Mouse (Mus musculus) kidney, embryonic 16.5 days (tissue): ENCODE measurements around the gene Iqcf1. TPM values are rescaled to one million over a fixed set of nuclear protein-coding genes. Genes with fewer than 3 reads are reported as not detected.
A peak's percentile ranks its signal among the peaks of the same experiment; 100 is the strongest.

Experiments used
- ATAC-seq: fragments of 200-750 bp; cut with Nextera tagmentation; 2 replicates; pipeline ENCODE4 v1.8.0; 2017; ENCODE audit warnings: moderate TSS enrichment; ENCODE audit not compliant: low FRiP score, low TSS enrichment
- H3K27ac ChIP-seq: fragments of 300-500 bp; sonication (generic); 2 replicates; pipeline ENCODE4 v1.5.1; 2014; ENCODE audit warnings: low read length
- H3K27me3 ChIP-seq: fragments of 300-500 bp; sonication (generic); 2 replicates; pipeline ENCODE4 v1.6.1; 2014; ENCODE audit warnings: low read length, control low read depth, mixed read lengths; ENCODE audit not compliant: insufficient read depth
- H3K36me3 ChIP-seq: fragments of 300-500 bp; sonication (generic); 2 replicates; pipeline ENCODE4 v1.6.1; 2014; ENCODE audit warnings: low read length, control low read depth, mixed read lengths; ENCODE audit not compliant: insufficient read depth
- H3K4me1 ChIP-seq: fragments of 300-500 bp; sonication (generic); 2 replicates; pipeline ENCODE4 v1.6.1; 2014; ENCODE audit warnings: low read length, control low read depth, mixed read lengths; ENCODE audit not compliant: insufficient read depth
- H3K4me2 ChIP-seq: fragments of 300-500 bp; sonication (generic); replicated peaks from 2 replicates; pipeline ENCODE4 v1.6.1; 2014; ENCODE audit warnings: low read depth, low read length
- H3K4me3 ChIP-seq: fragments of 300-500 bp; sonication (generic); 2 replicates; pipeline ENCODE4 v1.5.1; 2014; ENCODE audit warnings: mild to moderate bottlenecking, low read length
- H3K9ac ChIP-seq: fragments of 300-500 bp; sonication (generic); replicated peaks from 2 replicates; pipeline ENCODE4 v1.6.1; 2014; ENCODE audit warnings: low read length
- H3K9me3 ChIP-seq: fragments of 300-500 bp; sonication (generic); 2 replicates; pipeline ENCODE4 v1.6.1; 2016; ENCODE audit warnings: low read length, control low read depth
- WGBS: fragments of 180-500 bp; shearing (Covaris S2); extraction: QIAGEN DNeasy Blood & Tissue Kit; methylation state at CpG from one replicate; pipeline ENCODE4 v1.1.7; 2014; 5-methylcytosine and 5-hydroxymethylcytosine counted together
- polyA plus RNA-seq: library from polyadenylated mRNA; unstranded; fragments of >200 nt; fragmentation: Nextera tagmentation; extraction: Ambion mirVana; gene quantifications from 2 replicates; pipeline ENCODE4 v1.2.1, GENCODE M21; 2015

The Iqcf1 gene
- polyA plus RNA-seq, 1 experiment from 2014 or later: not detected

- Histone ChIP-seq H3K9me3 (no peaks in the 10 kb centered on the region), H3K4me2 (peak overlapping the region; percentile 41), H3K36me3 (no peaks in the 10 kb centered on the region), H3K4me3 (peak overlapping the region; percentile 21; the same call in 1 of the 2 replicates), H3K27ac (0 out of 2 replicates have a peak overlapping the region, but pooled peaks have one; percentile 13), H3K9ac (no peak overlapping the region; the same call in 1 of the 2 replicates), H3K4me1 (peaks cover 34% of the 10 kb centered on the region), H3K27me3 (no peaks in the 10 kb centered on the region)
- 19% methylated on average over 5 of the region's 5 CpGs for WGBS
- ATAC-seq: 0 out of 2 replicates have a peak, but pooled peaks have one; percentile 5
Observed at GRCm38 (mm10) chr9:106471892-106472291, 27.9 kb upstream of the Iqcf1 start.

- 0 out of 2 replicates have a peak overlapping the region, but pooled peaks have one; percentile 13 for H3K27ac ChIP-seq
Observed at GRCm38 (mm10) chr9:106472321-106472720, 27.4 kb upstream of the Iqcf1 start.

GRCm38 (mm10) chr9:106473081-106473752 lies 26.6 kb upstream of the Iqcf1 start:
- ATAC-seq: no peak
- 88% methylated on average over 16 of the region's 16 CpGs for WGBS
- H3K4me1 ChIP-seq: peaks cover 42% of the 10 kb centered on the region

More at GRCm38 (mm10) chr9:106472321-106472720, 27.4 kb upstream of the Iqcf1 start:
- Histone ChIP-seq H3K4me3 (no peak overlapping the region), H3K36me3 (no peaks in the 10 kb centered on the region), H3K4me1 (peaks cover 34% of the 10 kb centered on the region), H3K4me2 (peak overlapping the region; percentile 41; the same call in 1 of the 2 replicates), H3K9ac (peak overlapping the region; percentile 31), H3K9me3 (no peaks in the 10 kb centered on the region), H3K27me3 (no peaks in the 10 kb centered on the region)
- WGBS: 67% methylated on average over 4 of the region's 4 CpGs
- ATAC-seq: no peak

GRCm38 (mm10) chr9:106473753-106474105 lies 26.0 kb upstream of the Iqcf1 start:
- Histone ChIP-seq H3K4me2 (no peak overlapping the region), H3K9ac (no peak overlapping the region), H3K4me3 (no peak overlapping the region), H3K27ac (no peak overlapping the region), H3K4me1 (peaks cover 45% of the 10 kb centered on the region), H3K36me3 (no peaks in the 10 kb centered on the region), H3K9me3 (no peaks in the 10 kb centered on the region), H3K27me3 (no peaks in the 10 kb centered on the region)
- WGBS: 78% methylated on average over 5 of the region's 5 CpGs
- no peak for ATAC-seq

More at GRCm38 (mm10) chr9:106473081-106473752, 26.6 kb upstream of the Iqcf1 start:
- Histone ChIP-seq H3K36me3 (no peaks in the 10 kb centered on the region), H3K9me3 (no peaks in the 10 kb centered on the region), H3K4me2 (no peak overlapping the region), H3K9ac (0 out of 2 replicates have a peak overlapping the region, but pooled peaks have one; percentile 31), H3K27ac (no peak overlapping the region), H3K4me3 (no peak overlapping the region), H3K27me3 (no peaks in the 10 kb centered on the region)

DNA sequence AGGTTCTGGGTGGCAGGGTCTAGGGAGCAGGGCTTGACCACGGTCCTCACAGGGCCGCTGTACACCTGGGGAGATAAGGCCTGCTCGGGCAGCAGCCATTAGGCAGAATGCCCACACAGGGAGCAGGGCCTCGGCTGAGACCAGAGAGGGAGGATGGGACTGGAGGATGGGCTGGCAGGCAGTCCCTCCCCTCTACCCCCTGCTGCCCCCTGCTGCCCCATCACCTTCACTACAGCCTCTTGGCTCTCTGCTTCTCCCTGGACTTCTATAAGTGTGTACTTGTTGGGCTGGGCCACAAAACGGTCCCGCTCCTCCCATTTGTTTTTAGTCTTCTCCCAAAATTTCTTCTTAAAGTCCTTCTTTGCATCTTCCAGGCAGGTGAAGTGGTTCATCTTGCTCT lies 25.3 kb upstream of the Iqcf1 start:
- H3K9ac ChIP-seq: peak overlapping the region; percentile 47
- peaks cover 45% of the 10 kb centered on the region for H3K4me1 ChIP-seq
- peak; percentile 5 for ATAC-seq
- H3K36me3 ChIP-seq: no peaks in the 10 kb centered on the region
- H3K4me3 ChIP-seq: no peak overlapping the region
- H3K27ac ChIP-seq: no peak overlapping the region
- 0 out of 2 replicates have a peak overlapping the region, but pooled peaks have one; percentile 15 for H3K4me2 ChIP-seq
- no peaks in the 10 kb centered on the region for H3K27me3 ChIP-seq
- WGBS: 5% methylated on average over 6 of the region's 6 CpGs
- no peaks in the 10 kb centered on the region for H3K9me3 ChIP-seq

GRCm38 (mm10) chr9:106475046-106475445 lies 24.7 kb upstream of the Iqcf1 start:
- Histone ChIP-seq H3K9ac (peak overlapping the region; percentile 29), H3K4me2 (no peak overlapping the region), H3K4me1 (peaks cover 45% of the 10 kb centered on the region)

DNA sequence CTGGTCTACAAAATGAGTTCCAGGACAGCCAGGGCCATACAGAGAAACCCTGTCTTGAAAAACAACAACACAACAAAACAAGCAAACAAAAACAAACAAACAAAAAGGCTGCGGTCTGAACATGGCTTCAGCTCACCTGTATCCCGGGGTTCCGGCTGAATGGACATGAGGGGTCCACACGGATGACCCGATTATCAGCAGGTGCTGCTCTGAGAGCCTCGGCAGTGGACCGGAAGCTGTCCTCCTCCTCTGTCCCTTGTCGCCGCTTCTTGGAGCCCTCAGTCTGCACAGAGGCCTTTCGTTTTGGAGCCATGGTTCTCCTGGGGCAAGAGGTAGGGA lies 24.1 kb upstream of the Iqcf1 start, which contains the start of gene Rrp9:
Rrp9 (plus strand) TSS at position 301 of the 339 bp plus-strand sequence.
- Histone ChIP-seq H3K27ac (peak within 1 kb of the TSS; percentile 63), H3K9ac (peak within 1 kb of the TSS; percentile 55), H3K4me3 (peak within 1 kb of the TSS; percentile 3), H3K9me3 (no peaks in the 10 kb centered on the region), H3K4me1 (peaks cover 45% of the 10 kb centered on the region), H3K36me3 (peaks cover 2% of the 10 kb centered on the region), H3K4me2 (peak within 1 kb of the TSS; percentile 37), H3K27me3 (no peaks in the 10 kb centered on the region)
- no peak for ATAC-seq
- whole genome bisulfite sequencing: 83% methylated on average over 10 of the region's 10 CpGs

More at GRCm38 (mm10) chr9:106475046-106475445, 24.7 kb upstream of the Iqcf1 start:
- ATAC-seq: no peak
- Histone ChIP-seq H3K27ac (no peak overlapping the region), H3K36me3 (no peaks in the 10 kb centered on the region), H3K27me3 (no peaks in the 10 kb centered on the region), H3K4me3 (no peak overlapping the region), H3K9me3 (no peaks in the 10 kb centered on the region)
- 74% methylated on average over 7 of the region's 7 CpGs for WGBS

GRCm38 (mm10) chr9:106476002-106476923 lies 23.5 kb upstream of the Iqcf1 start:
- Histone ChIP-seq H3K36me3 (peaks cover 8% of the 10 kb centered on the region), H3K4me3 (peak overlapping the region; percentile 3), H3K4me2 (peak overlapping the region; percentile 37), H3K9me3 (no peaks in the 10 kb centered on the region), H3K4me1 (peaks cover 45% of the 10 kb centered on the region), H3K9ac (peak overlapping the region; percentile 55), H3K27me3 (no peaks in the 10 kb centered on the region), H3K27ac (peak overlapping the region; percentile 63)
- 22% methylated on average over 16 of the region's 16 CpGs for WGBS
- ATAC-seq: peak; percentile 47

GRCm38 (mm10) chr9:106476924-106477484 lies 22.8 kb upstream of the Iqcf1 start, which contains the start of gene Parp3:
Parp3 (minus strand) TSS chr9:106476949.
- peaks cover 13% of the 10 kb centered on the region for H3K36me3 ChIP-seq
- peaks cover 41% of the 10 kb centered on the region for H3K4me1 ChIP-seq
- H3K9ac ChIP-seq: peak within 1 kb of the TSS; percentile 74
- H3K9me3 ChIP-seq: no peaks in the 10 kb centered on the region
- peak within 1 kb of the TSS; percentile 63 for H3K27ac ChIP-seq
- under 1% methylated on average over 40 of the region's 41 CpGs for WGBS
- ATAC-seq: peak; percentile 98
- H3K27me3 ChIP-seq: no peaks in the 10 kb centered on the region
- peak within 1 kb of the TSS; percentile 73 for H3K4me3 ChIP-seq
- H3K4me2 ChIP-seq: peak within 1 kb of the TSS; percentile 98
